Mouse (Mus musculus) midbrain, postnatal 0 days (tissue): ENCODE data around the gene Gm20379. TPM values are rescaled to one million over a fixed set of nuclear protein-coding genes. Genes with fewer than 3 reads are reported as not detected.

Experiments
- ATAC-seq: fragments of 200-750 bp; cut with Nextera tagmentation; 2 replicates; pipeline ENCODE4 v1.8.0; 2017; ENCODE audit warnings: moderate number of reproducible peaks, mild to moderate bottlenecking, moderate TSS enrichment, moderate library complexity; ENCODE audit not compliant: low FRiP score
- DNase-seq: peaks from one replicate; pipeline ENCODE4 v3.0.0-alpha.2; 2015; ENCODE audit warnings: low spot score
- H3K27ac ChIP-seq: fragments of 300-500 bp; sonication (generic); 2 replicates; pipeline ENCODE4 v1.5.1; 2014; ENCODE audit warnings: low read depth, mild to moderate bottlenecking, low read length, mixed read lengths
- H3K27me3 ChIP-seq: fragments of 300-500 bp; sonication (generic); 2 replicates; pipeline ENCODE4 v1.6.1; 2014; ENCODE audit warnings: low read length, control low read depth, mixed read lengths; ENCODE audit not compliant: insufficient read depth
- H3K36me3 ChIP-seq: fragments of 300-500 bp; sonication (generic); 2 replicates; pipeline ENCODE4 v1.6.1; 2014; ENCODE audit warnings: low read length, control low read depth, mixed read lengths; ENCODE audit not compliant: insufficient read depth
- H3K4me1 ChIP-seq: fragments of 300-500 bp; sonication (generic); 2 replicates; pipeline ENCODE4 v1.6.1; 2014; ENCODE audit warnings: mild to moderate bottlenecking, control low read depth, antibody characterized with exemption, low read length, mixed read lengths; ENCODE audit not compliant: insufficient read depth
- H3K4me2 ChIP-seq: fragments of 300-500 bp; sonication (generic); 2 replicates; pipeline ENCODE4 v1.6.1; 2014; ENCODE audit warnings: low read depth, mild to moderate bottlenecking, low read length, mixed read lengths; ENCODE audit not compliant: poor library complexity, severe bottlenecking
- H3K4me3 ChIP-seq: fragments of 300-500 bp; sonication (generic); 2 replicates; pipeline ENCODE4 v1.5.1; 2014; ENCODE audit warnings: low read depth, mild to moderate bottlenecking, low read length, moderate library complexity
- H3K9ac ChIP-seq: fragments of 300-500 bp; sonication (generic); replicated peaks from 2 replicates; pipeline ENCODE4 v1.6.1; 2014; ENCODE audit warnings: mild to moderate bottlenecking, low read length, moderate library complexity, mixed read lengths; ENCODE audit not compliant: poor library complexity, severe bottlenecking
- H3K9me3 ChIP-seq: fragments of 300-500 bp; sonication (generic); 2 replicates; pipeline ENCODE4 v1.6.1; 2016; ENCODE audit warnings: low read length, control low read depth
- CTCF ChIP-seq: IDR thresholded peaks from 2 replicates; pipeline ENCODE4 v1.5.1; 2016; ENCODE audit warnings: antibody characterized with exemption, mild to moderate bottlenecking
- WGBS: fragments of 180-500 bp; shearing (Covaris S2); extraction: QIAGEN DNeasy Blood & Tissue Kit; methylation state at CpG from one replicate; pipeline ENCODE4 v1.1.7; 2014; 5-methylcytosine and 5-hydroxymethylcytosine counted together
- polyA plus RNA-seq: library from polyadenylated mRNA; unstranded; fragments of >200 nt; fragmentation: Nextera tagmentation; extraction: Ambion mirVana; gene quantifications from 2 replicates; pipeline ENCODE4 v1.2.1, GENCODE M21; 2015
- total RNA-seq: library from RNA; depleted of rRNA; stranded (reverse); fragments of >200 nt; gene quantifications from 2 replicates; pipeline ENCODE4 v1.2.3, GENCODE M21; 2014; rRNA removed

Gm20379 gene
- not detected in 2 replicates for total RNA-seq
- 0.30 and 0.45 TPM in 2 replicates for polyA plus RNA-seq

- Histone ChIP-seq H3K9ac (no peak within 1 kb of the TSS), H3K4me2 (no peak within 1 kb of the TSS), H3K27me3 (no peaks in the 10 kb centered on the region), H3K9me3 (no peaks in the 10 kb centered on the region), H3K4me3 (no peak within 1 kb of the TSS), H3K4me1 (no peaks in the 10 kb centered on the region), H3K27ac (no peak within 1 kb of the TSS), H3K36me3 (peaks cover 5% of the 10 kb centered on the region; the same call in 1 of the 2 replicates)
- DNase-seq (no peak), ATAC-seq (no peak)
- no peak for TF ChIP-seq CTCF
- WGBS: 98% methylated on average over 11 of the region's 11 CpGs
These were observed at the start of gene Gm20379 for GRCm38 (mm10) chr13:92305680-92306079. TSS of gene Gm20379 (plus strand) at chr13:92305980.

DNA sequence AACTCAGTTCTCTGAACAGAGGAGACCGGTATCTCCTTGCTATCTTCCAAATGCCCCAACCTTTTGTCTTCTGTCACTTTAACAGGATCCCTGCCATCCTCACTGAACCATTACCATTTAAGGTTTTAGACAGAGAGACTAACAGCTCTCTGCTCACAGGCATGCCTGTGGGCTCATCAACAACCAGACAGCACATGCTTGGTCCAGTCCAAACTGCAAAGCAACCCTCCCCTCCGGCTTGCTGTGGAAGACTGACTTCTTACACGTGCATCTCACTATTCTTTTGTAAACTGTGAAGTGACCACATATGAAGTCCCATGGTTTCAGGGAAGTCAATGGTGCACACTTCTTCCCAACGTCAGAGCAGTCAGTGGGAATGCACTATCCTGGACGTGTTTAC is 44.5 kb upstream of the Gm20379 start:
- Histone ChIP-seq H3K27me3 (no peaks in the 10 kb centered on the region), H3K36me3 (peaks cover 4% of the 10 kb centered on the region; the same call in 1 of the 2 replicates), H3K9me3 (no peaks in the 10 kb centered on the region), H3K27ac (no peak overlapping the region), H3K9ac (no peak overlapping the region), H3K4me1 (no peaks in the 10 kb centered on the region), H3K4me3 (no peak overlapping the region), H3K4me2 (no peak overlapping the region)
- no peak for DNase-seq
- no peak for ATAC-seq
- WGBS: 90% methylated on average over 5 of the region's 5 CpGs
- TF ChIP-seq CTCF: no peak

- ATAC-seq (no peak), DNase-seq (no peak)
- Histone ChIP-seq H3K4me3 (no peak overlapping the region), H3K4me1 (no peaks in the 10 kb centered on the region), H3K36me3 (peaks cover 4% of the 10 kb centered on the region; the same call in 1 of the 2 replicates), H3K27ac (no peak overlapping the region), H3K4me2 (no peak overlapping the region), H3K9me3 (no peaks in the 10 kb centered on the region), H3K27me3 (no peaks in the 10 kb centered on the region), H3K9ac (no peak overlapping the region)
- 86% methylated on average over 6 of the region's 6 CpGs for WGBS
- TF ChIP-seq CTCF: no peak
These were observed 42.2 kb upstream of the Gm20379 start for GRCm38 (mm10) chr13:92263566-92263965.

DNA sequence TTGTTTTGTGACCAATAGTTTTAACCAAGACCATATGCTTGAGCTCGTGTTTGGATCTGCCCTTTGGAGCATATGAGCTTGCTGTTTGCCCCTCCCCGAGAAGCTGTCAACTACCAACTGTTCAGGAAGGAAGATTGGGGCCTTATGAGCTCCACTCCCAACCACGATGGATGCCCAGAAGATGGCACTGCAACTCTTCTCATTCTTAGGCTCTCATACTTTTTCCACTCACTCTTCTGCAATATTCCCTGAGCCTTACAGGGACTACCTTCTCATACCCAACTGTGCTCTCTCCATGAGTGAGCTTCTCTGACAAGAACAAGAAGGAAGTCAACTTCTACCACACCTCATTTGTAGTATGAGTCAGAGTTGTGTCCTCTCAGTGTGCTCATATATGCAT is 38.7 kb upstream of the Gm20379 start:
- H3K4me1 ChIP-seq: no peaks in the 10 kb centered on the region
- DNase-seq (no peak), ATAC-seq (no peak)
- 0 out of 2 replicates have a peak, but pooled peaks have one; percentile 1 for TF ChIP-seq CTCF
- H3K4me3 ChIP-seq: no peak overlapping the region
- H3K9me3 ChIP-seq: no peaks in the 10 kb centered on the region
- no peak overlapping the region for H3K27ac ChIP-seq
- no peak overlapping the region for H3K4me2 ChIP-seq
- WGBS: 96% methylated on average over 3 of the region's 3 CpGs
- no peaks in the 10 kb centered on the region for H3K36me3 ChIP-seq
- H3K27me3 ChIP-seq: no peaks in the 10 kb centered on the region
- H3K9ac ChIP-seq: no peak overlapping the region

- Histone ChIP-seq H3K27ac (no peak overlapping the region), H3K4me3 (no peak overlapping the region), H3K4me2 (no peak overlapping the region), H3K27me3 (no peaks in the 10 kb centered on the region), H3K9me3 (no peaks in the 10 kb centered on the region), H3K4me1 (no peaks in the 10 kb centered on the region), H3K36me3 (0 out of 2 replicates have a peak, but pooled peaks cover 3% of the 10 kb centered on the region), H3K9ac (no peak overlapping the region)
- no peak for TF ChIP-seq CTCF
- WGBS: 73% methylated on average over 14 of the region's 14 CpGs
- ATAC-seq (no peak), DNase-seq (peak; percentile 31)
These were observed 31.2 kb upstream of the Gm20379 start for GRCm38 (mm10) chr13:92274274-92275198.

DNA sequence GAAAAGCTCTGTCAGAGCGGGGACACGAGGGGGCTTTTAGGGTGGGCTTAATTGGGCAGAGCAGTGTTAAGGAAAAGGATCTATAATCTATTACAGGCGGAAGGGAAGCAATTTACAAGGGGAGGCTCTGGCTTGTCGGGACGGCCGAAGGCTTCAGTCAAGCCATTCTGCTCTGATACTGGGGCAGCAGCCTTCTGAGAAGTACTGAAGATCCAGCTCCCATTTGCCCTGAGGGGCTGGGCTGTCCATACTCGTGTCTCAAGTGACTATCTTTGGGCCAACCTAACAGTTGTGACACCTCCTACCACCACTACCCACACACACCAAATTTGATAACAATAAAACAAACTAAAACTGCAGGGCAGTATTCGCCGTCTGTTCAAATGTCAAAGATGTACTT is 30.5 kb upstream of the Gm20379 start:
- 97% methylated on average over 9 of the region's 9 CpGs for WGBS
- Histone ChIP-seq H3K27ac (no peak overlapping the region), H3K9ac (no peak overlapping the region), H3K4me1 (no peaks in the 10 kb centered on the region), H3K4me2 (no peak overlapping the region), H3K27me3 (no peaks in the 10 kb centered on the region), H3K36me3 (0 out of 2 replicates have a peak, but pooled peaks cover 3% of the 10 kb centered on the region), H3K4me3 (no peak overlapping the region), H3K9me3 (no peaks in the 10 kb centered on the region)
- ATAC-seq (no peak), DNase-seq (no peak)
- TF ChIP-seq CTCF: no peak
